Mouse (Mus musculus) lung, postnatal 0 days (tissue): ENCODE results near the gene Ubr7.

Source experiments
- CTCF ChIP-seq: IDR thresholded peaks from 2 replicates; pipeline ENCODE4 v1.5.1; 2016; ENCODE audit warnings: antibody characterized with exemption, mild to moderate bottlenecking
- EP300 ChIP-seq: IDR thresholded peaks from 2 replicates; pipeline ENCODE4 v1.6.1; 2016; ENCODE audit warnings: antibody characterized with exemption, mild to moderate bottlenecking, control low read depth

DNA sequence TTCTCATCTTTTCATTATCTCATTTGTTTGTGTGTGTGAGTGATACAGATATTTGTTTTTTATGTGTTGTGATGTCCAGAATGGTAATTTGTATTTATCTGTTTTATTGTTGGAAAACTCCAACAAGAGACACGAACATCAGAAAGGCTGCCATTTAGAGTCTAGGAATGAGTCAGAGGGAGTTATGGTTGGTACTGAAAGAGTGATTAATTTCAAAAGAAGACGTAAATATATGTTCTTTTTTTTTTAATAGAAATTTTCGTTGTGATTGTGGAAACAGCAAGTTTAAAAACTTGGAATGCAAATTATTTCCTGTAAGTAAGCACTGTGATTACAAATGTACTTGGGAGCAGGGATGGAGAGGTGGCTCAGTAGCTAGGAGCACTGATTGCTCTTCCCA lies 3.9 kb downstream of the Ubr7 start:
- TF ChIP-seq CTCF (no peak), EP300 (no peak)
